Mouse (Mus musculus): ENCODE results near the gene Ap2a2. TPM values are rescaled to one million over a fixed set of nuclear protein-coding genes. Genes with fewer than 3 reads are reported as not detected.
"Not testable (repeated sequence)": the region's sequence is repeated elsewhere in the genome, so short reads cannot be mapped to it uniquely, and the experiment has no call there.

Ap2a2 gene
- polyA plus RNA-seq, 1 experiment: not detected

DNA sequence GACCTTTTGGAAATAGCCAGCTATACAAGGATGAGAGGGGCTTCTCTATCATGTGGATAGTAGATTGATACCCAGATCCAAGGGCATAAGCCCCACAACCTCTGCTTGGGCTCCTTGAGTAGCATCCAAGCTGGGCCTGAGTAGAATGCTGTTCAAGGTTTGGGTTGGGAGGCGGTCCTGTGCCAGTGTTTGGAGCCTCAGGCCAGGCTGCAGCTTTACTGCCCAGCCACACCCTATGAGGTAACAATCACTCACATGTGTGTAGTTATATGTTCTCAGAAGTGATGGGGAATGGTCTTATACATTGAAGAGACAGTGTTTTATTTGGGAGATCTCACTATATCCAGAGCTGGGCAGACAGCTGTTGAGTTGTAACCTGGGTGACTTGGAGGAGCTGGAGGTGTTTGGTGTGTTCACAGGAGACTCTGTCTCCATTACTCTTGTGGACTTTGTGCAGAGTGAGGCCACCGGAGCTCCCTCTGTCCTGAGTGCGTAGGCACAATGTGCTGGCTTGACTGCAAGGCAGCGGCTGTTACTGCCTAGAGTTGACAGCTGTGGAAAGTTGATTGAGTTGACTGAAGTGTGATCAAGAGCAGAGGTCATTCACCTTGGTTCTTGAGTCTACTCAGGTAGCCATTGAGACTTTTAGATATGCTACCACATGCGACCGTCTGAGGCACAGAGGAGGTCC, 63.3 kb downstream of the Ap2a2 start:
- no peak overlapping the region for H3K4me3 ChIP-seq (ENCODE audit: insufficient read depth, low read depth, low read length)
- H3K4me1 ChIP-seq (ENCODE audit: control insufficient read depth, insufficient read depth, low read length): peaks cover 35% of the 10 kb centered on the region
- 86% methylated on average over 6 of the region's 6 CpGs for WGBS
- peak overlapping the region; percentile 63; the same call in 1 of the 2 replicates for H3K27ac ChIP-seq (ENCODE audit: insufficient read depth, low read depth, low read length)
- no peak for TF ChIP-seq CTCF (IDR thresholded peaks at IDR 0.05; ENCODE audit: insufficient read depth, low read depth, low read length)
- TF ChIP-seq POLR2A (IDR thresholded peaks at IDR 0.05; ENCODE audit: insufficient read depth, low read depth, low read length): no peak

DNA sequence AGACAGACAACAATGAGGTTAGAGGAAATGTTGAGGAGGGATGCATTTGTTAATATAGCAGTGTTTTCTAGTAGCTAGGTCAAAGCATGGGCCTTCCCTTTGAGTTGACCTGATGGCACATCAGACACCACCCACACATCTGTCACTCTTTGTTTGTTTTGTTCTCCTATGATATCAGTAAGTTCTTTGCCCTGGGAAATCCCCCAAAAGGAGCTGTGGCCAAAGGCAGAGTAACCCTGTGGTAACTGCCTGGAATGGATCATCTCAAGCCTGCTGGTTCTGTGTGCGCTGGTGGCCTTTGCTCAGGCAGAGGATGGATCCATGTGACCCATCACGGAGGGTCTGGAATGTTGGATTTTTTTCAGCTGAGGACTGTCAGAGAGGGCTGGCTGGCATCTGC, 66.0 kb downstream of the Ap2a2 start:
- H3K27ac ChIP-seq (ENCODE audit: insufficient read depth, low read depth, low read length): no peak overlapping the region
- WGBS: 91% methylated on average over 2 of the region's 2 CpGs
- TF ChIP-seq CTCF (IDR thresholded peaks at IDR 0.05; ENCODE audit: insufficient read depth, low read depth, low read length): no peak
- TF ChIP-seq POLR2A (IDR thresholded peaks at IDR 0.05; ENCODE audit: insufficient read depth, low read depth, low read length): no peak
- H3K4me3 ChIP-seq (ENCODE audit: insufficient read depth, low read depth, low read length): no peak overlapping the region
- peaks cover 23% of the 10 kb centered on the region for H3K4me1 ChIP-seq (ENCODE audit: control insufficient read depth, insufficient read depth, low read length)

DNA sequence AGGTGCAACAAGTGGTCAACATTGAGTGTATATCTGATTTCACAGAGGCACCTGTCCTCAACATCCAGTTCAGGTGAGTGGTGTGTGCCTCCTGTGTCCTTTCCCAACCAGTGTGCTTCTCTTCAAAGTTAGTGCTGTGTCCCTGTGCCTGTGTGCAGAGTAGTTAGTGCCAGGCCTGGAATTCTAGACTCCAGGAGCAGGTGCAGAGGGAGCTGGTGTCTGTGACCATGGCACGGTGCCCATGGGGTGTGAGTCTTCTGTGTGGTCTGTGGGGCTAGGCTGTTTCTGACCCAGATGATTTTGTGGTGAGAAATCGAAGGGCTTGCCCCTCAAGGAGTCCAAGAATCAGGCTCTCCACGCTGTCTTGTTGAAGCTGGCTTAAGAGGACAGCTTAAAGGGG, 67.3 kb downstream of the Ap2a2 start:
- WGBS: 88% methylated on average over 3 of the region's 3 CpGs
- no peak for TF ChIP-seq CTCF (IDR thresholded peaks at IDR 0.05; ENCODE audit: insufficient read depth, low read depth, low read length)
- TF ChIP-seq POLR2A (IDR thresholded peaks at IDR 0.05; ENCODE audit: insufficient read depth, low read depth, low read length): no peak
- Histone ChIP-seq H3K4me1 (ENCODE audit: control insufficient read depth, insufficient read depth, low read length) (peaks cover 13% of the 10 kb centered on the region), H3K4me3 (ENCODE audit: insufficient read depth, low read depth, low read length) (no peak overlapping the region), H3K27ac (ENCODE audit: insufficient read depth, low read depth, low read length) (no peak overlapping the region)

- not testable (repeated sequence) for H3K4me1 ChIP-seq (ENCODE audit: control insufficient read depth, insufficient read depth, low read length); H3K27ac ChIP-seq (ENCODE audit: insufficient read depth, low read depth, low read length); H3K4me3 ChIP-seq (ENCODE audit: insufficient read depth, low read depth, low read length)
- WGBS: 98% methylated on average over 2 of the region's 3 CpGs
These were observed 76.1 kb downstream of the Ap2a2 start for GRCm38 (mm10) chr7:141638077-141638476.

GRCm38 (mm10) chr7:141638513-141639334, 76.8 kb downstream of the Ap2a2 start:
- not testable (repeated sequence) for H3K27ac ChIP-seq (ENCODE audit: insufficient read depth, low read depth, low read length); H3K4me1 ChIP-seq (ENCODE audit: control insufficient read depth, insufficient read depth, low read length); H3K4me3 ChIP-seq (ENCODE audit: insufficient read depth, low read depth, low read length)
- WGBS: 93% methylated on average over 6 of the region's 8 CpGs

- H3K27ac ChIP-seq (ENCODE audit: insufficient read depth, low read depth, low read length); H3K4me1 ChIP-seq (ENCODE audit: control insufficient read depth, insufficient read depth, low read length); H3K4me3 ChIP-seq (ENCODE audit: insufficient read depth, low read depth, low read length): not testable (repeated sequence)
- WGBS: 83% methylated on average over 5 of the region's 5 CpGs
These were observed 77.4 kb downstream of the Ap2a2 start for GRCm38 (mm10) chr7:141639335-141639890.

DNA sequence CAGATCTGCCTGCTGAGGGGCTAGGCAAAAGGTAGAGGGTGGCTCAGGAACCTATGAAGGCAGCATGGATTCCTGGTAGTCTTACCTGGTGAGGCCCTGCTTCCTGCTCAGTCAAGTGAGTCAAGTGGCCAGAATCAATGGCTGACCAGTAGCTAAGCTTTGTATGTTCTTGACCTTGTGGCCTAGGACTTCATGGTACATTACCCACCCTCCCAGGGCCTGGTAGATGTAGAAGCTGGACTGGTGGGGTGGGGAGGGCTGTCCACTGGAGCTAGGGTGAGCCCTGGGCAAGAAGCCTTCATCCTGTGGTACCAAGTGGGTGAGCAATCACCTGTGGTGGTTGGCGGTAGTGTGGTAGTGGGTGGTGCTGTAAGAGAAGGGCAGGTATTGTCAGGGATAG, 80.4 kb downstream of the Ap2a2 start:
- no peak for TF ChIP-seq CTCF (IDR thresholded peaks at IDR 0.05; ENCODE audit: insufficient read depth, low read depth, low read length)
- TF ChIP-seq POLR2A (IDR thresholded peaks at IDR 0.05; ENCODE audit: insufficient read depth, low read depth, low read length): no peak
- H3K4me3 ChIP-seq (ENCODE audit: insufficient read depth, low read depth, low read length): no peak overlapping the region
- no peak overlapping the region for H3K27ac ChIP-seq (ENCODE audit: insufficient read depth, low read depth, low read length)
- no peaks in the 10 kb centered on the region for H3K4me1 ChIP-seq (ENCODE audit: control insufficient read depth, insufficient read depth, low read length)
- 100% methylated on average over 1 of the region's 1 CpGs for WGBS

GRCm38 (mm10) chr7:141643160-141643559, 81.2 kb downstream of the Ap2a2 start:
- no peak for TF ChIP-seq POLR2A (IDR thresholded peaks at IDR 0.05; ENCODE audit: insufficient read depth, low read depth, low read length)
- no peak for TF ChIP-seq CTCF (IDR thresholded peaks at IDR 0.05; ENCODE audit: insufficient read depth, low read depth, low read length)
- 43% methylated on average over 3 of the region's 3 CpGs for WGBS
- H3K4me1 ChIP-seq (ENCODE audit: control insufficient read depth, insufficient read depth, low read length): peaks cover under 1% of the 10 kb centered on the region; the same call in 1 of the 2 replicates
- no peak overlapping the region for H3K4me3 ChIP-seq (ENCODE audit: insufficient read depth, low read depth, low read length)
- no peak overlapping the region for H3K27ac ChIP-seq (ENCODE audit: insufficient read depth, low read depth, low read length)

DNA sequence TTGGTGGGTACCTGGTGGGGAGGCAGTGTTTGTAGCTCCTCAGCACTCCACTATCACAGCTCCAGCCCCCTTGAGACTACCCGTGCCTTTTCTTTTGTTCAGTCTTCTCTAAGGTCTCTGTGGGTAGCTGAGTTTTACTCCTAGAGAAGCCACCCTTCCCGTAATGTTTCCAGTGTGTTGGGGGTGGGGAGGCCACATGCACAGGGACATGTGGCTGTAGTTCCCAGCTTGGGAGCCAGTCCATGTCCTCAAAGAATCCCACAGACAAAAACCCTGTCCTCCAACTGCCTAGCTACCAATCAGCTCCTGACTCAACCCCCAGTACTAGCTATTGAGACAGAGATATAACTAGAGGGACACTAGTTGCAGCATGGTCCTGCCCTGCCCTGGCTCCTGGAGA, 85.1 kb downstream of the Ap2a2 start:
- WGBS: 44% methylated on average over 2 of the region's 2 CpGs
- Histone ChIP-seq H3K4me3 (ENCODE audit: insufficient read depth, low read depth, low read length) (no peak overlapping the region), H3K27ac (ENCODE audit: insufficient read depth, low read depth, low read length) (no peak overlapping the region), H3K4me1 (ENCODE audit: control insufficient read depth, insufficient read depth, low read length) (peaks cover 12% of the 10 kb centered on the region)
- no peak for TF ChIP-seq POLR2A (IDR thresholded peaks at IDR 0.05; ENCODE audit: insufficient read depth, low read depth, low read length)
- no peak for TF ChIP-seq CTCF (IDR thresholded peaks at IDR 0.05; ENCODE audit: insufficient read depth, low read depth, low read length)

Data from olfactory bulb, adult 2 months (tissue).